Mouse (Mus musculus): Measurements from ENCODE around the gene Asprv1. TPM values are rescaled to one million over a fixed set of nuclear protein-coding genes. Genes with fewer than 3 reads are reported as not detected.

The Asprv1 gene
- polyA plus RNA-seq, 1 experiment, result not detected

- Histone ChIP-seq H3K4me3 (ENCODE audit: insufficient read depth, low read depth, low read length) (peak within 1 kb of the TSS; percentile 96), H3K4me1 (ENCODE audit: control insufficient read depth, insufficient read depth, low read length) (peaks cover 10% of the 10 kb centered on the region), H3K27ac (ENCODE audit: insufficient read depth, low read depth, low read length) (peak within 1 kb of the TSS; percentile 68)
- TF ChIP-seq CTCF (IDR thresholded peaks at IDR 0.05; ENCODE audit: insufficient read depth, low read depth, low read length) (no peak), POLR2A (IDR thresholded peaks at IDR 0.05; ENCODE audit: insufficient read depth, low read depth, low read length) (peak; percentile 87)
- 2% methylated on average over 75 of the region's 76 CpGs for WGBS
Observed at GRCm38 (mm10) chr6:86668580-86669239, 40.7 kb downstream of the Asprv1 start, which contains the start of gene Mxd1. Gene Mxd1 (minus strand): TSS chr6:86669161.

DNA sequence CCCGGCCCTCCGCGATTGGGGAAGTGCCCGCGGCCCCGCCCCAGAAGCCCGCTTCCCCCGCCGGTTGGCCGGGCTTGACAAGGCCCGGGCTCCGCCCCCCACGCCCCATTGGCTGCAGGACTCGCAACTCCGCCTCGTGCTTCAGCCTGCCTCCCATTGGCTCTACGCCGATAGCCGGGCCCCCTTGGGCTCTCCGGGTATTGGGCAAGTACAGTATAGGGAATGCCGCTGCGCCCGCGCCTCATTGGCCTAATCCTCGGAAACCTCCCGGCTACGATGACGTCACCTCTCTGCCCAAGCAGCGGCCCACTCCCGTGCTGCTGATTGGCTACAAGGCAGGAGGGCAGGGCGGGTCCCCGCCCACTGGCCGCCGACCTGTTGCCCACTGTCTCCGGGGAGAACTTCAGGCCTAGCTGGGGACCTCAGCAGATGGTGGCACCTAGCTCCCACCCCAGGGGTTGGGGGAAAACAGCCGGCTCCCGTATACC, 41.3 kb downstream of the Asprv1 start:
- peak overlapping the region; percentile 59 for H3K4me3 ChIP-seq (ENCODE audit: insufficient read depth, low read depth, low read length)
- TF ChIP-seq CTCF (IDR thresholded peaks at IDR 0.05; ENCODE audit: insufficient read depth, low read depth, low read length) (no peak), POLR2A (IDR thresholded peaks at IDR 0.05; ENCODE audit: insufficient read depth, low read depth, low read length) (no peak)
- H3K4me1 ChIP-seq (ENCODE audit: control insufficient read depth, insufficient read depth, low read length), result peaks cover 7% of the 10 kb centered on the region
- WGBS, result 2% methylated on average over 37 of the region's 37 CpGs
- H3K27ac ChIP-seq (ENCODE audit: insufficient read depth, low read depth, low read length), result peak overlapping the region; percentile 68

DNA sequence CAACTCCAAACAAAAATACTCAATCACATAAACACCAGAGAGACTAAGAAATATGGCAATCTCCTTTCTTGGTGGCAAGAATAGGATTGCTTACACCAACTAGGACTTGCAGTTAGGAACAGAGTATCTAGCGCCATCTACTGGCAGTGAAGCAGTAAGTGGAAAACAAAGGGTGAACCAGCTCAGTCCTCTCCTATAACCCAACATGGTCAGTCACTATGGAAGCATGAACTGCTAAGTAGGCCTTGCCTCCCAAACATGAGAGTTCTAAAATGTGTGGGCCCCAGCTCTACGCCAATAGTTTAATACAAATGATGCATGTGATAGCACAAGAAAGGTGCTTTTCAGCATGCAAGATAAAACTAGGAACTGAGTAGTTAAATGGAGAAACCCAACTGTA, 42.9 kb downstream of the Asprv1 start:
- Histone ChIP-seq H3K4me1 (ENCODE audit: control insufficient read depth, insufficient read depth, low read length) (peaks cover 4% of the 10 kb centered on the region), H3K27ac (ENCODE audit: insufficient read depth, low read depth, low read length) (no peak overlapping the region), H3K4me3 (ENCODE audit: insufficient read depth, low read depth, low read length) (no peak overlapping the region)
- TF ChIP-seq CTCF (IDR thresholded peaks at IDR 0.05; ENCODE audit: insufficient read depth, low read depth, low read length), result no peak
- no peak for TF ChIP-seq POLR2A (IDR thresholded peaks at IDR 0.05; ENCODE audit: insufficient read depth, low read depth, low read length)
- 12% methylated on average over 2 of the region's 2 CpGs for WGBS

DNA sequence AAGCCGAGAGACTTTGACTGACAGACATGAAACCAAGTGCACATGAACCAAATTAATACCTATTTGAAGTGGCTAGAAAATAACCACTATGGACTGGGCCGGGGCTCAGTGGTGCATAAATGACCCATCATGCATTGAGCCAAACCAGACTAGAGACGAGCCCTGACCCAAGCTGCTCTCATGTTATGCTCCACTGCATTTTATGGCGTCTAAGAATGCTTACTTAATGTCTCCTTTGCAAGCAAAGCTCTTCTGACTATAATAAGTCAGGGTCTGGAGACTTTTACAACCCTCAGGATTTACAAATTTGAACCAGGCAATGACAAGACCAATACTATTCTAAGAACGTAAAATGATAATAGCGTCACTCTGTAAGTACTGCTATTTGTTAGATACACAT, 50.4 kb downstream of the Asprv1 start:
- WGBS, result 82% methylated on average over 6 of the region's 6 CpGs
- TF ChIP-seq CTCF (IDR thresholded peaks at IDR 0.05; ENCODE audit: insufficient read depth, low read depth, low read length) (no peak), POLR2A (IDR thresholded peaks at IDR 0.05; ENCODE audit: insufficient read depth, low read depth, low read length) (no peak)
- H3K4me1 ChIP-seq (ENCODE audit: control insufficient read depth, insufficient read depth, low read length), result 0 out of 2 replicates have a peak, but pooled peaks cover 3% of the 10 kb centered on the region
- no peak overlapping the region for H3K27ac ChIP-seq (ENCODE audit: insufficient read depth, low read depth, low read length)
- H3K4me3 ChIP-seq (ENCODE audit: insufficient read depth, low read depth, low read length), result no peak overlapping the region

Other genes starting within 250 kb of the Asprv1 start
- not detected in 2 replicates for gene Pcyox1, start 231.0 kb upstream of the Asprv1 start, polyA plus RNA-seq (2012; ENCODE audit: insufficient read depth, insufficient read length, low replicate concordance, missing spikeins)
- 194 and 323 TPM in 2 replicates for gene Tia1, start 223.9 kb upstream of the Asprv1 start, polyA plus RNA-seq (2012; ENCODE audit: insufficient read depth, insufficient read length, low replicate concordance, missing spikeins)
- gene Gm44790, start 201.5 kb upstream of the Asprv1 start, polyA plus RNA-seq (2012; ENCODE audit: insufficient read depth, insufficient read length, low replicate concordance, missing spikeins), result not detected in 2 replicates
- not detected in 2 replicates for gene C87436, start 189.8 kb upstream of the Asprv1 start, polyA plus RNA-seq (2012; ENCODE audit: insufficient read depth, insufficient read length, low replicate concordance, missing spikeins)
- gene Pcbp1, start 101.8 kb upstream of the Asprv1 start, polyA plus RNA-seq (2012; ENCODE audit: insufficient read depth, insufficient read length, low replicate concordance, missing spikeins), result not detected in 2 replicates
- not detected in 2 replicates for gene Mxd1, start 41.0 kb downstream of the Asprv1 start, polyA plus RNA-seq (2012; ENCODE audit: insufficient read depth, insufficient read length, low replicate concordance, missing spikeins)
- not detected in 2 replicates for gene Snrnp27, start 56.4 kb downstream of the Asprv1 start, polyA plus RNA-seq (2012; ENCODE audit: insufficient read depth, insufficient read length, low replicate concordance, missing spikeins)
- not detected in 2 replicates for gene Gmcl1, start 105.2 kb downstream of the Asprv1 start, polyA plus RNA-seq (2012; ENCODE audit: insufficient read depth, insufficient read length, low replicate concordance, missing spikeins)
- gene Anxa4, start 165.4 kb downstream of the Asprv1 start, polyA plus RNA-seq (2012; ENCODE audit: insufficient read depth, insufficient read length, low replicate concordance, missing spikeins), result not detected in 2 replicates
- gene Aak1, start 221.4 kb downstream of the Asprv1 start, polyA plus RNA-seq (2012; ENCODE audit: insufficient read depth, insufficient read length, low replicate concordance, missing spikeins), result 156 and 498 TPM in 2 replicates